Mouse (Mus musculus): ENCODE data around the gene Zbtb45.

Zbtb45 gene

GRCm38 (mm10) chr7:13034148-13034977 is 24.5 kb upstream of the Zbtb45 start, which contains the start of gene Chmp2a:
TSS of gene Chmp2a (minus strand) at chr7:13034807.
- peak; percentile 97 for DNase-seq (ENCODE audit: low spot score in 2 of 2)

DNA sequence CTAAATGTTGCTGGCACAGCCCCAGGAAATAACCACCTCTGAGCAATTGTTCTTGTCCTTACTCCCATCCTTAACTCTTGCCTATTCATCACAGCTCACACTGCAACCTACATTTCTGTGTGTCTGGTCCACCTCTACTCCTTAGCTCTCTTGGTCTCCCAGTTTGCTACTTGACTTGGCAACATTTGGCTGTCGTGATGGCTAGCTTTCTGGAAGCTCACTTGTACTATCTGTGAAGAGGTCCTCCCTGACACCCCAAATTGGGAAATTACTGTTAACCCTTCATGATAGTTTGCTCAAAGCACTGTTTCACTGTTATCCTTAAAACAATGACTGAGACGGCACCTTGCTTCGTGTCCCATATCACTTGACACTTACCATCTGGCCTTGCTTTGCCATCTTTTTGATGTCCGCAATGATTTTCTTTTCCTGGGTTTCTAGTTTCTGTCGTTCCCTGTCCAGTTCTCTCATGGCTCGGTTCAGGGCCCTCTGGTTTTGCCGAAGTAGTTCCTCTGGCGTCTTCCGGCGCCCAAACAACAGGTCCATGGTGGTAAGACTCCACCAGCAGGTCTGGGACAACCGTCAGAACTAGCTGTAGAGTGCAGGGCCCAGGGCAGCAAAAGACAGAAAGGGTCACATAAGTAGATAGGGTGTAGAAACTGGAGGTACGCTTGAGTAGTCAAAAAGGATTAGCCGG is 23.8 kb upstream of the Zbtb45 start:
- DNase-seq (ENCODE audit: low spot score in 2 of 2) = no peak

DNA sequence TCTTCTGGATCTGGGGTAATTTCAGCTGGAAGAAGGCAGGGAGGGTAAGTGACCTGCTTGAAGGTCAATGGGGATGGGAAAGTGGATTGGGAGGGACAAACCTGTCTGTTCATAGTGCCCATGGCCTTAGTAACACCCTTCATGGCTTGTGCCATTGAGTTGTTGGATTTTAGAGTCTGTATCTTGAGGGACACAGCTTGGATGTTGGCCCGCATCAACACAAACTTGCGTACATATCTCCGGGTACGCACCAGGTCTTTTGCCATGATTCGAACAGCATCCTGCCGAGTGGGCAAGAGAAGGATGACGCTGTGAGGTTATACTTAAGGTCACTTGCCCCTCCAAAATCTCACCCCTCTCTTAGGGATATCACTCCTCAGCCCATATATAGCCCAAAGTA is 22.7 kb upstream of the Zbtb45 start:
- DNase-seq (ENCODE audit: low spot score in 2 of 2) = no peak

GRCm38 (mm10) chr7:13031983-13032382 is 22.1 kb upstream of the Zbtb45 start:
- DNase-seq (ENCODE audit: low spot score in 2 of 2) = no peak

DNA sequence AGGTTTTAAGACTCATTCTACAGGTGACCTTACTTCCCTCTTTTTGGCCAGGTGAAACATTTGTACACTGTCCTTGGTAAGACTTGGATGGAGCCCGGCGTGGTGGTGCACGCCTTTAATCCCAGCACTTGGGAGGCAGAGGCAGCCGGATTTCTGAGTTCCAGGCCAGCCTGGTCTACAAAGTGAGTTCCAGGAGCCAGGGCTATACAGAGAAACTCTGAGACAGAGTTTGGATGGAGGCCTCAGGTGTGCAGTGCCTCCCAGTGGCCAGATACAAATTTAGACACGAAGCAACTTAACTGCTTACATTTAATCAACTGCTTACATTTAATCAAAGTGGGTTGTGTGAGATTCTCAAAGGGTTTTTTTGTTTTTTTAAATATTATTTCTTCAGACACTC is 21.2 kb upstream of the Zbtb45 start:
- DNase-seq (ENCODE audit: low spot score in 2 of 2) = no peak

DNA sequence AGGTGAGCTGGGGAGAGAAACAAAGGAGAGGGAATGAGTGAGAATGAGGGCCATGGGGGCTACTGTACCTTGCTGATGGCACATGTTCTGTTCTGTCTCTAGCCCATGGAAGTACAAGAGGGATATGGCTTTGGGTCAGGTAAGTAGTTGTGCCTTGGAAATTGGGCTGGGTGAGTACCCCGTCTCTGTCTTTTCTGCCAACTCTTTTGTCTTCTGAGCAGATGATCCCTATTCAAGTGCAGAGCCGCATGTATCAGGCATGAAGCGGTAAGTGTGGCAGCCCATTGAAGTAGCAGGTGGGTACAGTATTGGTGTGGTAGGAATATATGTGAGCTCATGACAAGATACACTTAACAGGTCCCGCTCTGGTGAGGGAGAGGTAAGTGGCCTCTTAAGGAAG is 19.2 kb upstream of the Zbtb45 start:
- DNase-seq (ENCODE audit: low spot score in 2 of 2) = no peak

DNA sequence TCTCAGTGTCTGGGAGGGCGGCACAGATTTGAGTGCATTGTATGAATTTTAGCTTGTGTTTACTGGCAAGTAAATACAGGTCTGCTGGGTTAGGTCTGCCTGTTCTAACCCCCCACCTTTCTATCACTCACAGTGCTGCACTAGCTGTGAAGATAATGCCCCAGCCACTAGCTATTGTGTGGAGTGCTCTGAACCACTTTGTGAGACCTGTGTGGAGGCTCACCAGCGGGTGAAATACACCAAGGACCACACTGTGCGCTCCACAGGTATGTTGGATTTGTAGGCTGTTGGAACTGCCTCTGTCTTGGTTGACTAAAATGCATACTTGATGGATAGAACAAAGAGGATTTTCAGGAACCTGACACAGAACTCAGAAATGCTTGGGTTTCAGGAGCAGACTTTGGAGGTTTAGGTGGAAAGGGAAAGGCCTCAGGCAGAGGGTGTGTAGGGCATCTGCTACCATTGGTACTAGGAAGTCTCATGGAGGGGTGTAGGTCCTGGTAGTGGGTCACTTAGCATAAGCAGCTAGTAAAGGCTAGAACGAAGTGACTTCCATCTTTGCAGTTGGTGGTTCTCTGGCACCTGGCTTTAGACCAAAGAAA is 15.8 kb upstream of the Zbtb45 start:
- DNase-seq (ENCODE audit: low spot score in 2 of 2) = no peak

DNA sequence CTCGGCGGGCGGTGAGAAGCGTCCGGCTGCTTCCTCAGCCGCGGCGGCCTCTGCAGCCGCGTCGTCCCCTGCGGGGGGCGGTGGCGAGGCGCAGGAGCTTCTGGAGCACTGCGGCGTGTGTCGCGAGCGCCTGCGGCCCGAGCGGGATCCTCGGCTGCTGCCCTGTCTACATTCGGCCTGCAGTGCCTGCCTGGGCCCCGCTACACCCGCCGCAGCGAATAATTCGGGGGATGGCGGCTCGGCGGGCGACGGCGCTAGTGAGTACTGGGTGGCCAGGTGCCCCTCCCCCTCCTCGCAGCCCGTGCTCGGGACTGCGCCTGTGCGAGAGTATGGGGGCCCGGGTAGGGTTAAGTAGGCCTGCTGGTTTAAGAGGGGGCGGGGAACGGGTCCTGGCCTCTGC is 15.0 kb upstream of the Zbtb45 start:
- DNase-seq (ENCODE audit: low spot score in 2 of 2) = peak; percentile 54 to 64

- DNase-seq (ENCODE audit: low spot score in 2 of 2) = peak; percentile 87 to 90
Measured at GRCm38 (mm10) chr7:13023928-13024731, 14.3 kb upstream of the Zbtb45 start.

GRCm38 (mm10) chr7:13022773-13023535 is 13.1 kb upstream of the Zbtb45 start:
- peak; percentile 78 to 83 for DNase-seq (ENCODE audit: low spot score in 2 of 2)

DNA sequence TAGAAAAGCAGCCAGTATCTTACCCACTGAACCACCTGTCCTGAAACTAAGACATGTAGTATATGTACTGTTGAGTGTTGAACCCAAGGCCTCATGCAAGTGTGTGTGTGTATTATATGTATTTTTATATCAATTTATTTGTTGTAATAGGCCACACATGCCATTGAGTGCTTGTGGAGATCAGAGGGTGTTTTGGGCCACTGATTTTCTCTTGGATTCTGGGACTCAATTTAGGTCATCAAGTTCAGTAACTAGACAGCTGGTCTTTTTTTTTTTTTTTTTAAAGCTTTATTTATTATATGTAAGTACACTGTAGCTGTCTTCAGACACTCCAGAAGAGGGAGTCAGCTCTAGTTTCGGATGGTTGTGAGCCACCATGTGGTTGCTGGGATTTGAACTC is 5.4 kb upstream of the Zbtb45 start:
- no peak for DNase-seq (ENCODE audit: low spot score in 2 of 2)

GRCm38 (mm10) chr7:13014275-13014839 is 4.5 kb upstream of the Zbtb45 start:
- DNase-seq (ENCODE audit: low spot score in 2 of 2) = no peak

GRCm38 (mm10) chr7:13013671-13014070 is 3.8 kb upstream of the Zbtb45 start:
- DNase-seq (ENCODE audit: low spot score in 2 of 2) = no peak

- peak; percentile 80 to 86 for DNase-seq (ENCODE audit: low spot score in 2 of 2)
Measured at GRCm38 (mm10) chr7:13009143-13010004, 460 bp downstream of the Zbtb45 start.

DNA sequence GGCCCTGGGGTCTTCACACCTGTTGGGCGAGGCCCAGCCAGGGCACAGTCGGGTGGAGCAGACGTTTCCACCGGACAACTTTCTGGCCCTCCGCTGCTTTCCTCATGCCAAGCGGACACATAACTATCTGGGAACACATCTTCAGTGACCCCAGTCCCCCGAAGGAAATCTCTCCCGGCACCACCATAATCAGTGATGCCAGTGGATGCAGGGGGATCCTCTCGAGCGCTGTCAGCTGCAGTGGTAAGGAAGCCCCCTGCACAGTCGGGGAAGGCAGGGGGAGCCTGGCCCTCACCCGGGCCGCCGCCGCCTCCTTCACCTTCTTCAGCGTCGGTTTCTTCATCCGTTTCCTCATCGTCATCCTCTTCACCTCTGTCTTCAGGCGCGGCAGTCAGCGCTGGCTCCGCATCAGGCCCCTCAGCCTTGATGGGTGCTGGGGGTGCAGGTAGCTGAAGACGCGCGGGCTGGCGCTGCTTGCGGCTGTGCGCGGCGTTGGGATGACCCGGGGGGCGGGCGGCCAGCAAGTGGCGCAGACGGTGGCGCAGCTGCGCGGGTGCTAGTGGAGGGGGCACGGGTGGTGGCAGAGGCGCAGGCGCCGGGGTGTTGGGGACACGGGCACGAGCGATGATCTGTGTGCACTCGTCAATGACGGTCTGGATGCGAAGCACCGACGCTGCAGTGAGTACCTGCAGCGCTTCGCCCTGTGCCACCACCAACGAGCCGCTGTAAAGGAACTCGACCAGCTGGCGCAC is 2.3 kb downstream of the Zbtb45 start:
- no peak for DNase-seq (ENCODE audit: low spot score in 2 of 2)

GRCm38 (mm10) chr7:13006531-13006930 is 3.3 kb downstream of the Zbtb45 start:
- no peak for DNase-seq (ENCODE audit: low spot score in 2 of 2)

GRCm38 (mm10) chr7:13006011-13006410 is 3.8 kb downstream of the Zbtb45 start:
- DNase-seq (ENCODE audit: low spot score in 2 of 2) = no peak

GRCm38 (mm10) chr7:13003380-13003779 is 6.5 kb downstream of the Zbtb45 start:
- DNase-seq (ENCODE audit: low spot score in 2 of 2) = no peak

DNA sequence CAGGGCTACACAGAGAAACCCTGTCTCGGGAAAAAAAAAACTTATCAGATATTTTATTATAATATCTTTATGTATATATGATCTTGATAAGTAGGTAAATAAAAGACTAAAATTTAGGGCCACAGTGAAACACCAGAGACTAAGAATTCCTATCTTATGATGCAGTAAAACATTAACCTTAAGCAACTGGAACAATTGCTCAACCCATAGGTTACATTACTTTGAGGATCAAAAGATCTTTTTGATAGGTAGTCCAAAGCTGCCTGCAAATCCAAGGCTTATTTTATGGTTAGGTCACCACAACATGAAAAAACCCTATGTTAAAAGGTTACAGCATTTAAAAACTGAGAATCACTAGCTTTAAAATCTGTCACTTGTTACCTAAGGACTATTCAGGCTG is 8.2 kb downstream of the Zbtb45 start:
- no peak for DNase-seq (ENCODE audit: low spot score in 2 of 2)

All from spleen, postnatal 36 days (tissue).